Mouse (Mus musculus) testis, postnatal 10 days (tissue): ENCODE measurements around the gene Acot8.
"Not testable (repeated sequence)": the region's sequence is repeated elsewhere in the genome, so short reads cannot be mapped to it uniquely, and the experiment has no call there.

Experiments
- DNase-seq: peaks from one replicate; pipeline ENCODE4 v3.0.0; 2021; ENCODE audit warnings: low spot score

The Acot8 gene

GRCm38 (mm10) chr2:164813557-164813956 lies 8.9 kb upstream of the Acot8 start:
- no peak for DNase-seq

GRCm38 (mm10) chr2:164806614-164807013 lies 1.9 kb upstream of the Acot8 start:
- no peak for DNase-seq

- peak; percentile 62 for DNase-seq
Observed at GRCm38 (mm10) chr2:164805332-164805718, 643 bp upstream of the Acot8 start.

- no peak for DNase-seq
Observed at GRCm38 (mm10) chr2:164803921-164804313, 765 bp downstream of the Acot8 start.

- no peak for DNase-seq
Observed at GRCm38 (mm10) chr2:164803201-164803920, 1.3 kb downstream of the Acot8 start.

GRCm38 (mm10) chr2:164800252-164801004 lies 4.3 kb downstream of the Acot8 start:
- no peak for DNase-seq

- not testable (repeated sequence) for DNase-seq
Observed at GRCm38 (mm10) chr2:164798554-164798953, 6.1 kb downstream of the Acot8 start.

GRCm38 (mm10) chr2:164795868-164796267 lies 8.8 kb downstream of the Acot8 start:
- DNase-seq, result no peak

- peak; percentile 92 for DNase-seq
Observed at GRCm38 (mm10) chr2:164794293-164794692, 10.4 kb downstream of the Acot8 start.

GRCm38 (mm10) chr2:164793772-164794171 lies 10.9 kb downstream of the Acot8 start:
- DNase-seq, result peak; percentile 48

GRCm38 (mm10) chr2:164793236-164793635 lies 11.4 kb downstream of the Acot8 start:
- peak; percentile 77 for DNase-seq

- peak; percentile 49 for DNase-seq
Observed at GRCm38 (mm10) chr2:164792400-164793190, 12.1 kb downstream of the Acot8 start.

GRCm38 (mm10) chr2:164791841-164792261 lies 12.8 kb downstream of the Acot8 start:
- DNase-seq, result peak; percentile 68

GRCm38 (mm10) chr2:164790451-164790850 lies 14.2 kb downstream of the Acot8 start:
- no peak for DNase-seq

GRCm38 (mm10) chr2:164788411-164788810 lies 16.3 kb downstream of the Acot8 start:
- DNase-seq, result no peak

- DNase-seq, result no peak
Observed at GRCm38 (mm10) chr2:164787779-164788178, 16.9 kb downstream of the Acot8 start.

- DNase-seq, result no peak
Observed at GRCm38 (mm10) chr2:164787032-164787431, 17.6 kb downstream of the Acot8 start.

- peak; percentile 47 for DNase-seq
Observed at GRCm38 (mm10) chr2:164786388-164786885, 18.2 kb downstream of the Acot8 start.

- peak; percentile 92 for DNase-seq
Observed at GRCm38 (mm10) chr2:164785481-164786387, 18.9 kb downstream of the Acot8 start, which contains the start of gene Snx21. Gene Snx21 (plus strand): TSS chr2:164785823.

GRCm38 (mm10) chr2:164784869-164785420 lies 19.7 kb downstream of the Acot8 start:
- peak; percentile 41 for DNase-seq
